Mouse (Mus musculus): Measurements from ENCODE around the gene Esrrg. TPM values are rescaled to one million over a fixed set of nuclear protein-coding genes. Genes with fewer than 3 reads are reported as not detected.

The Esrrg gene
- total and polyA plus RNA-seq, 2 experiments from 2014 or later, result 17.1 to 39.8 TPM

- Histone ChIP-seq H3K4me2 (ENCODE audit: low read depth, low read length, poor library complexity, severe bottlenecking) (no peak overlapping the region), H3K9ac (replicated peaks; ENCODE audit: low read length, poor library complexity, severe bottlenecking) (no peak overlapping the region), H3K27ac (ENCODE audit: low read depth, low read length) (no peak overlapping the region), H3K36me3 (ENCODE audit: insufficient read depth, low read length) (no peaks in the 10 kb centered on the region), H3K9me3 (ENCODE audit: low read length) (no peaks in the 10 kb centered on the region), H3K4me1 (ENCODE audit: insufficient read depth, low read length) (no peaks in the 10 kb centered on the region), H3K27me3 (ENCODE audit: insufficient read depth, low read length) (no peaks in the 10 kb centered on the region), H3K4me3 (ENCODE audit: low read depth, low read length) (no peak overlapping the region)
- TF ChIP-seq CTCF (IDR thresholded peaks at IDR 0.05), result no peak
- WGBS, result 46% methylated on average over 10 of the region's 10 CpGs
- ATAC-seq (ENCODE audit: low FRiP score) (no peak), DNase-seq (ENCODE audit: low spot score) (peak; percentile 25)
Measured at GRCm38 (mm10) chr1:188030116-188030515, 421.5 kb downstream of the Esrrg start.

- no peaks in the 10 kb centered on the region for H3K9me3 ChIP-seq (ENCODE audit: low read length)
- no peaks in the 10 kb centered on the region for H3K27me3 ChIP-seq (ENCODE audit: insufficient read depth, low read length)
- H3K4me3 ChIP-seq (ENCODE audit: low read depth, low read length), result no peak overlapping the region
- H3K9ac ChIP-seq (replicated peaks; ENCODE audit: low read length, poor library complexity, severe bottlenecking), result no peak overlapping the region
- no peak overlapping the region for H3K4me2 ChIP-seq (ENCODE audit: low read depth, low read length, poor library complexity, severe bottlenecking)
- DNase-seq (ENCODE audit: low spot score), result no peak
- H3K4me1 ChIP-seq (ENCODE audit: insufficient read depth, low read length), result no peaks in the 10 kb centered on the region
- WGBS, result 41% methylated on average over 4 of the region's 4 CpGs
- H3K27ac ChIP-seq (ENCODE audit: low read depth, low read length), result no peak overlapping the region
- TF ChIP-seq CTCF (IDR thresholded peaks at IDR 0.05), result no peak
- no peaks in the 10 kb centered on the region for H3K36me3 ChIP-seq (ENCODE audit: insufficient read depth, low read length)
- no peak for ATAC-seq (ENCODE audit: low FRiP score)
Measured at GRCm38 (mm10) chr1:188031276-188031675, 422.7 kb downstream of the Esrrg start.

- H3K4me3 ChIP-seq (ENCODE audit: low read depth, low read length), result no peak overlapping the region
- H3K9ac ChIP-seq (replicated peaks; ENCODE audit: low read length, poor library complexity, severe bottlenecking), result no peak overlapping the region
- ATAC-seq (ENCODE audit: low FRiP score), result no peak
- no peaks in the 10 kb centered on the region for H3K36me3 ChIP-seq (ENCODE audit: insufficient read depth, low read length)
- DNase-seq (ENCODE audit: low spot score), result no peak
- no peaks in the 10 kb centered on the region for H3K4me1 ChIP-seq (ENCODE audit: insufficient read depth, low read length)
- H3K27me3 ChIP-seq (ENCODE audit: insufficient read depth, low read length), result no peaks in the 10 kb centered on the region
- no peak for TF ChIP-seq CTCF (IDR thresholded peaks at IDR 0.05)
- H3K9me3 ChIP-seq (ENCODE audit: low read length), result no peaks in the 10 kb centered on the region
- H3K4me2 ChIP-seq (ENCODE audit: low read depth, low read length, poor library complexity, severe bottlenecking), result no peak overlapping the region
- H3K27ac ChIP-seq (ENCODE audit: low read depth, low read length), result no peak overlapping the region
- 64% methylated on average over 8 of the region's 8 CpGs for whole genome bisulfite sequencing
Measured at GRCm38 (mm10) chr1:188035957-188036356, 427.4 kb downstream of the Esrrg start.

- ATAC-seq (ENCODE audit: low FRiP score), result no peak
- peak; percentile 62 for DNase-seq (ENCODE audit: low spot score)
- 64% methylated on average over 6 of the region's 6 CpGs for WGBS
Measured at GRCm38 (mm10) chr1:188046691-188047121, 438.1 kb downstream of the Esrrg start.

GRCm38 (mm10) chr1:188047148-188047547 is 438.6 kb downstream of the Esrrg start:
- H3K4me1 ChIP-seq (ENCODE audit: insufficient read depth, low read length), result no peaks in the 10 kb centered on the region
- no peaks in the 10 kb centered on the region for H3K36me3 ChIP-seq (ENCODE audit: insufficient read depth, low read length)
- no peak for ATAC-seq (ENCODE audit: low FRiP score)
- no peaks in the 10 kb centered on the region for H3K9me3 ChIP-seq (ENCODE audit: low read length)
- H3K4me2 ChIP-seq (ENCODE audit: low read depth, low read length, poor library complexity, severe bottlenecking), result no peak overlapping the region
- H3K27ac ChIP-seq (ENCODE audit: low read depth, low read length), result no peak overlapping the region
- H3K4me3 ChIP-seq (ENCODE audit: low read depth, low read length), result no peak overlapping the region
- DNase-seq (ENCODE audit: low spot score), result no peak
- H3K27me3 ChIP-seq (ENCODE audit: insufficient read depth, low read length), result no peaks in the 10 kb centered on the region
- no peak overlapping the region for H3K9ac ChIP-seq (replicated peaks; ENCODE audit: low read length, poor library complexity, severe bottlenecking)
- whole genome bisulfite sequencing, result 75% methylated on average over 3 of the region's 3 CpGs
- TF ChIP-seq CTCF (IDR thresholded peaks at IDR 0.05), result no peak

More at GRCm38 (mm10) chr1:188046691-188047121, 438.1 kb downstream of the Esrrg start:
- no peaks in the 10 kb centered on the region for H3K9me3 ChIP-seq (ENCODE audit: low read length)
- H3K9ac ChIP-seq (replicated peaks; ENCODE audit: low read length, poor library complexity, severe bottlenecking), result no peak overlapping the region
- no peak overlapping the region for H3K4me2 ChIP-seq (ENCODE audit: low read depth, low read length, poor library complexity, severe bottlenecking)
- no peak overlapping the region for H3K27ac ChIP-seq (ENCODE audit: low read depth, low read length)
- no peaks in the 10 kb centered on the region for H3K27me3 ChIP-seq (ENCODE audit: insufficient read depth, low read length)
- no peaks in the 10 kb centered on the region for H3K4me1 ChIP-seq (ENCODE audit: insufficient read depth, low read length)
- no peak overlapping the region for H3K4me3 ChIP-seq (ENCODE audit: low read depth, low read length)
- TF ChIP-seq CTCF (IDR thresholded peaks at IDR 0.05), result no peak
- H3K36me3 ChIP-seq (ENCODE audit: insufficient read depth, low read length), result no peaks in the 10 kb centered on the region

- Histone ChIP-seq H3K27ac (ENCODE audit: low read depth, low read length) (no peak overlapping the region), H3K4me1 (ENCODE audit: insufficient read depth, low read length) (no peaks in the 10 kb centered on the region), H3K9ac (replicated peaks; ENCODE audit: low read length, poor library complexity, severe bottlenecking) (no peak overlapping the region), H3K4me2 (ENCODE audit: low read depth, low read length, poor library complexity, severe bottlenecking) (no peak overlapping the region), H3K27me3 (ENCODE audit: insufficient read depth, low read length) (no peaks in the 10 kb centered on the region), H3K36me3 (ENCODE audit: insufficient read depth, low read length) (no peaks in the 10 kb centered on the region), H3K9me3 (ENCODE audit: low read length) (no peaks in the 10 kb centered on the region), H3K4me3 (ENCODE audit: low read depth, low read length) (no peak overlapping the region)
- WGBS, result 73% methylated on average over 3 of the region's 3 CpGs
- ATAC-seq (ENCODE audit: low FRiP score) (no peak), DNase-seq (ENCODE audit: low spot score) (no peak)
- TF ChIP-seq CTCF (IDR thresholded peaks at IDR 0.05), result no peak
Measured at GRCm38 (mm10) chr1:188055888-188056287, 447.3 kb downstream of the Esrrg start.

All from midbrain, postnatal 0 days (tissue).